ENCODE assay signal across 8 mouse cellular contexts in genomic region chr14:58072771-58073501, GRCm38 (mm10). TPM values are rescaled to one million over a fixed set of nuclear protein-coding genes. Genes with fewer than 3 reads are reported as not detected.
DNase-seq lines count a peak whose midpoint lies in the region; ATAC-seq and TF ChIP-seq lines count a peak whose summit lies in the region.

No protein-coding gene starts in this region.

- H3K4me3 ChIP-seq in heart, adult 2 months = peak overlapping the region; percentile 61
- peak overlapping the region; percentile 74 for H3K4me3 ChIP-seq in kidney, adult 2 months (ENCODE audit: insufficient read depth, low read depth, low read length)
- peak overlapping the region; percentile 68 for H3K4me3 ChIP-seq in midbrain, embryonic 13.5 days (replicated peaks)

- no peak overlapping the region; the same call in 1 of the 2 replicates for H3K27ac ChIP-seq in heart, adult 2 months
- H3K27ac ChIP-seq in kidney, adult 2 months (ENCODE audit: insufficient read depth, low read depth, low read length) = peak overlapping the region; percentile 61
- H3K27ac ChIP-seq in midbrain, embryonic 13.5 days = no peak overlapping the region

- 1% methylated on average over 29 of the region's 29 CpGs for WGBS in heart, adult 2 months
- under 1% methylated on average over 29 of the region's 29 CpGs for WGBS in kidney, adult 2 months
- WGBS in midbrain, embryonic 13.5 days = under 1% methylated on average over 29 of the region's 29 CpGs

- intact Hi-C loops in heart, adult 2 months (cut with DNase I) = loop anchor here (10.0 kb wide), 1 partner anchor 722 kb away; no protein-coding TSS in a partner anchor

- TF ChIP-seq POLR2A in heart, adult 2 months (IDR thresholded peaks at IDR 0.05; ENCODE audit: insufficient read depth, low read depth, low read length) = no peak
- no peak for TF ChIP-seq POLR2A in kidney, adult 2 months (IDR thresholded peaks at IDR 0.05; ENCODE audit: low read depth, low read length)

- peaks cover 1% of the 10 kb centered on the region; the same call in 1 of the 2 replicates for H3K4me1 ChIP-seq in heart, adult 2 months (ENCODE audit: control insufficient read depth, insufficient read depth, low read length)
- H3K4me1 ChIP-seq in kidney, adult 2 months (ENCODE audit: control insufficient read depth, insufficient read depth, low read length) = peaks cover 4% of the 10 kb centered on the region; the same call in 1 of the 2 replicates
- peaks cover 52% of the 10 kb centered on the region for H3K4me1 ChIP-seq in midbrain, embryonic 13.5 days (replicated peaks)

- H3K9ac ChIP-seq in heart, adult 2 months (ENCODE audit: low read depth, low read length) = peak overlapping the region; percentile 48
- H3K9ac ChIP-seq in midbrain, embryonic 13.5 days (replicated peaks) = peak overlapping the region; percentile 63

- no peaks in the 10 kb centered on the region for H3K79me2 ChIP-seq in heart, adult 2 months (replicated peaks; ENCODE audit: control insufficient read depth, insufficient read depth, low read length)

- H3K27me3 ChIP-seq in heart, adult 2 months (ENCODE audit: control insufficient read depth, insufficient read depth, low read length) = peaks cover 19% of the 10 kb centered on the region
- H3K27me3 ChIP-seq in kidney, adult 2 months (replicated peaks; ENCODE audit: control insufficient read depth, insufficient read depth, low read length) = no peaks in the 10 kb centered on the region; the same call in 1 of the 2 replicates
- peaks cover 82% of the 10 kb centered on the region for H3K27me3 ChIP-seq in midbrain, embryonic 13.5 days

- no peak for TF ChIP-seq CTCF in heart, adult 2 months (IDR thresholded peaks at IDR 0.05)
- no peak for TF ChIP-seq CTCF in kidney, adult 2 months (conservative IDR thresholded peaks at IDR 0.05; ENCODE audit: insufficient read depth, insufficient read length, low read depth, low read length)

- H3K9me3 ChIP-seq in midbrain, embryonic 13.5 days = no peaks in the 10 kb centered on the region

- H3K4me2 ChIP-seq in midbrain, embryonic 13.5 days (replicated peaks) = peak overlapping the region; percentile 98

- ATAC-seq in midbrain, embryonic 13.5 days = no peak

- H3K36me3 ChIP-seq in heart, adult 2 months (ENCODE audit: control insufficient read depth, insufficient read depth, low read length) = no peaks in the 10 kb centered on the region
- no peaks in the 10 kb centered on the region for H3K36me3 ChIP-seq in kidney, adult 2 months (ENCODE audit: control insufficient read depth, insufficient read depth, low read length)
- no peaks in the 10 kb centered on the region for H3K36me3 ChIP-seq in midbrain, embryonic 13.5 days

- no peak for TF ChIP-seq EP300 in heart, adult 2 months (IDR thresholded peaks at IDR 0.05; ENCODE audit: insufficient read depth, low read depth, low read length)

- DNase-seq in right cerebral cortex, adult 18-20 months = peak; percentile 17
- no peak for DNase-seq in right cerebral cortex, postnatal 4 days
- peak; percentile 58 to 66 for DNase-seq in cerebellum, postnatal 10 days
- peak; percentile 37 to 48 for DNase-seq in heart, adult 2 months
- DNase-seq in kidney, adult 2 months = peak; percentile 32
- DNase-seq in urinary bladder, postnatal 25 days (ENCODE audit: low spot score) = no peak
- no peak for DNase-seq in urinary bladder, postnatal 4 days (ENCODE audit: low spot score in 2 of 2)

RNA-seq across cellular contexts. Expression of gene Fgf9, which starts 2.6 kb away (rescaled TPM):
- total RNA-seq in heart, adult 2 months (2021) = 10 to 100 TPM in 1 of 2 experiments, 1 to 10 TPM in 1; 7.6 to 11.1 TPM
- polyA plus RNA-seq in heart, adult 2 months (2012; rRNA removed) = 4.5 and 5.6 TPM in 2 replicates
- polyA plus RNA-seq in kidney, adult 2 months (2012; rRNA removed) = 5.3 and 7.1 TPM in 2 replicates
- polyA plus RNA-seq in midbrain, embryonic 13.5 days (2015; fragmentation: Nextera tagmentation; extraction: Ambion mirVana) = 8.4 and 11.0 TPM in 2 replicates

Comparison
In these comparisons a context has a peak if more than half of its experiments do, and no peak if none do; other contexts are left out.
1. DNase-seq: peak in right cerebral cortex, adult 18-20 months (single experiment), cerebellum, postnatal 10 days (2 of 2), heart, adult 2 months (2 of 2) and kidney, adult 2 months (single experiment); none in right cerebral cortex, postnatal 4 days (single experiment), urinary bladder, postnatal 25 days (single experiment) and urinary bladder, postnatal 4 days (0 of 2).
2. Peak in every context shown above with its lines, with median percentiles within 50 percentile points of each other: H3K4me3 ChIP-seq.